In the genomic region with DNA sequence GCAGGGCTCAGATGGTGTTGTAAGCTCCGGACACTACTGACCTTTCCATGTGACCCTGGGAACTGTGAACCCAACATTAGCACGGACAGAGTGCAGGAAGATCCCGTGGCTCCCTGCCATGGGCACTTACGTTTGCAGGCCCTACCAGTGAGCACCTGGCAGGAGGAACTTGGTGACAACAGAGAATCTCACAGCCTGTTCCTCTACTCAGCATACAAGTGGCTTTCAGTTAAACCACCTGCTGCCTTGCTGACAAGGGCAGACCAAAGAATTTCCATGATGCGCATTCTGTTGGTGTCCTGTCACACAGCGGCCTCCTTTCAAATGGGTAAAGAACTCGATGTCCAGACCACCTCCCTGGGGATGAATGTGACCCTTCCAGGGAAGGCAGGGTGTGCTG, we compare ENCODE assay signal across 9 mouse cellular contexts. TPM values are rescaled to one million over a fixed set of nuclear protein-coding genes. Genes with fewer than 3 reads are reported as not detected.
DNase-seq lines count a peak whose midpoint lies in the region; ATAC-seq and TF ChIP-seq lines count a peak whose summit lies in the region.
"Had no signal": no experiment of that assay in that cellular context is flagged by ENCODE, and none has a peak within 500 bp of the region (broad histone marks: within the 10 kb centered on the region; RNA-seq: fewer than 3 reads in every experiment).

No protein-coding gene starts in this region.

- H3K36me3 ChIP-seq in lung, embryonic 16.5 days (ENCODE audit: control insufficient read depth, insufficient read depth, low read length), result no peaks in the 10 kb centered on the region
- H3K36me3 ChIP-seq in embryonic facial prominence, embryonic 15.5 days, result no peaks in the 10 kb centered on the region
- H3K36me3 ChIP-seq in heart, embryonic 10.5 days, result no peaks in the 10 kb centered on the region
- H3K36me3 ChIP-seq: intestine, embryonic 15.5 days had no signal

- WGBS in lung, embryonic 16.5 days, result 24% methylated on average over 7 of the region's 7 CpGs
- 29% methylated on average over 7 of the region's 7 CpGs for WGBS in lung, adult 2 months
- WGBS in embryonic facial prominence, embryonic 15.5 days, result 37% methylated on average over 7 of the region's 7 CpGs
- WGBS in heart, embryonic 10.5 days, result 15% methylated on average over 7 of the region's 7 CpGs

- peak; percentile 4; the same call in 1 of the 2 replicates for ATAC-seq in lung, embryonic 16.5 days (ENCODE audit: low read depth)
- ATAC-seq in embryonic facial prominence, embryonic 15.5 days (ENCODE audit: insufficient number of reproducible peaks, low FRiP score, low TSS enrichment, low read depth), result peak; percentile 43
- ATAC-seq in cerebellum, adult (ENCODE audit: insufficient number of reproducible peaks, low FRiP score, low TSS enrichment), result no peak
- ATAC-seq: intestine, embryonic 15.5 days had no signal

- H3K4me1 ChIP-seq in lung, embryonic 16.5 days (replicated peaks; ENCODE audit: control insufficient read depth, insufficient read depth, low read length), result no peaks in the 10 kb centered on the region
- no peaks in the 10 kb centered on the region for H3K4me1 ChIP-seq in lung, adult 2 months (ENCODE audit: control insufficient read depth, insufficient read depth, low read length)
- no peaks in the 10 kb centered on the region for H3K4me1 ChIP-seq in embryonic facial prominence, embryonic 15.5 days
- peaks cover 10% of the 10 kb centered on the region for H3K4me1 ChIP-seq in heart, embryonic 10.5 days
- H3K4me1 ChIP-seq: intestine, embryonic 15.5 days had no signal

- H3K4me2 ChIP-seq in lung, embryonic 16.5 days (ENCODE audit: low read depth, low read length), result no peak overlapping the region
- H3K4me2 ChIP-seq in embryonic facial prominence, embryonic 15.5 days (replicated peaks), result no peak overlapping the region
- H3K4me2 ChIP-seq: intestine, embryonic 15.5 days had no signal

- TF ChIP-seq POLR2A in lung, adult 2 months (IDR thresholded peaks at IDR 0.05; ENCODE audit: borderline replicate concordance, extremely low read depth, low read depth, low read length), result no peak

- H3K27me3 ChIP-seq in lung, embryonic 16.5 days (ENCODE audit: control insufficient read depth, insufficient read depth, low read depth, low read length), result no peaks in the 10 kb centered on the region
- no peaks in the 10 kb centered on the region for H3K27me3 ChIP-seq in embryonic facial prominence, embryonic 15.5 days
- H3K27me3 ChIP-seq in heart, embryonic 10.5 days (ENCODE audit: insufficient read depth, poor library complexity, severe bottlenecking), result no peaks in the 10 kb centered on the region
- H3K27me3 ChIP-seq: intestine, embryonic 15.5 days had no signal

- no peaks in the 10 kb centered on the region for H3K9me3 ChIP-seq in lung, embryonic 16.5 days (ENCODE audit: control insufficient read depth, low read length)
- H3K9me3 ChIP-seq in embryonic facial prominence, embryonic 15.5 days (replicated peaks), result no peaks in the 10 kb centered on the region
- no peaks in the 10 kb centered on the region for H3K9me3 ChIP-seq in heart, embryonic 10.5 days
- H3K9me3 ChIP-seq: intestine, embryonic 15.5 days had no signal

- no peak for TF ChIP-seq CTCF in lung, adult 2 months (IDR thresholded peaks at IDR 0.05; ENCODE audit: insufficient read depth, low read length)

- H3K27ac ChIP-seq in lung, embryonic 16.5 days (ENCODE audit: low read length), result no peak overlapping the region
- H3K27ac ChIP-seq in embryonic facial prominence, embryonic 15.5 days (replicated peaks), result no peak overlapping the region
- no peak overlapping the region for H3K27ac ChIP-seq in heart, embryonic 10.5 days
- H3K27ac ChIP-seq: intestine, embryonic 15.5 days had no signal

- DNase-seq in lung, adult 2 months, result no peak
- DNase-seq in heart, embryonic 10.5 days (ENCODE audit: low spot score), result peak; percentile 76
- peak; percentile 12 for DNase-seq in lung, postnatal 14 days
- no peak for DNase-seq in urinary bladder, postnatal 10 days (ENCODE audit: low spot score)
- DNase-seq in layer of hippocampus, adult 9-11 months, result no peak

- H3K4me3 ChIP-seq in lung, embryonic 16.5 days (ENCODE audit: low read length), result no peak overlapping the region
- H3K4me3 ChIP-seq in lung, adult 2 months (replicated peaks; ENCODE audit: extremely low read depth, low read depth, low read length), result no peak overlapping the region
- H3K4me3 ChIP-seq in embryonic facial prominence, embryonic 15.5 days (replicated peaks), result no peak overlapping the region
- no peak overlapping the region for H3K4me3 ChIP-seq in heart, embryonic 10.5 days
- H3K4me3 ChIP-seq: intestine, embryonic 15.5 days had no signal

- H3K9ac ChIP-seq in lung, embryonic 16.5 days (ENCODE audit: low read length), result no peak overlapping the region
- H3K9ac ChIP-seq in embryonic facial prominence, embryonic 15.5 days, result no peak overlapping the region
- H3K9ac ChIP-seq: intestine, embryonic 15.5 days had no signal

RNA-seq across cellular contexts. Expression of a gene that starts 19.3 kb away (rescaled TPM):
- polyA plus RNA-seq in lung, embryonic 16.5 days (2015; fragmentation: Nextera tagmentation; extraction: Ambion mirVana), result 0.26 and 0.89 TPM in 2 replicates
- polyA plus RNA-seq in lung, adult 2 months (2012; rRNA removed), result 0.77 and 4.1 TPM in 2 replicates
- 7.6 and 10.9 TPM in 2 replicates for polyA plus RNA-seq in embryonic facial prominence, embryonic 15.5 days (2015; fragmentation: Nextera tagmentation; extraction: Ambion mirVana)
- 0.07 TPM in 1 of 2 replicates, not detected in the other for polyA plus RNA-seq in heart, embryonic 10.5 days (2016; fragmentation: Nextera tagmentation; extraction: Ambion mirVana)

RNA-seq across cellular contexts. Expression of a gene that starts 37.4 kb away (rescaled TPM):
- polyA plus RNA-seq in lung, embryonic 16.5 days (2015; fragmentation: Nextera tagmentation; extraction: Ambion mirVana), result 17.0 and 18.3 TPM in 2 replicates
- polyA plus RNA-seq in lung, adult 2 months (2012; rRNA removed), result 29.0 and 36.0 TPM in 2 replicates
- 31.6 and 39.4 TPM in 2 replicates for polyA plus RNA-seq in embryonic facial prominence, embryonic 15.5 days (2015; fragmentation: Nextera tagmentation; extraction: Ambion mirVana)
- 20.6 and 30.0 TPM in 2 replicates for polyA plus RNA-seq in heart, embryonic 10.5 days (2016; fragmentation: Nextera tagmentation; extraction: Ambion mirVana)

RNA-seq across cellular contexts. Expression of a gene that starts 38.2 kb away (rescaled TPM):
- not detected in 2 replicates for polyA plus RNA-seq in lung, embryonic 16.5 days (2015; fragmentation: Nextera tagmentation; extraction: Ambion mirVana)
- not detected in 2 replicates for polyA plus RNA-seq in lung, adult 2 months (2012; rRNA removed)
- not detected in 2 replicates for polyA plus RNA-seq in embryonic facial prominence, embryonic 15.5 days (2015; fragmentation: Nextera tagmentation; extraction: Ambion mirVana)
- polyA plus RNA-seq in heart, embryonic 10.5 days (2016; fragmentation: Nextera tagmentation; extraction: Ambion mirVana), result not detected in 2 replicates
- polyA plus RNA-seq: intestine, embryonic 15.5 days had no signal

Comparison
In these comparisons a context has a peak if more than half of its experiments do, and no peak if none do; other contexts are left out.
1. DNase-seq: peak in heart, embryonic 10.5 days (single experiment) and lung, postnatal 14 days (single experiment); none in lung, adult 2 months (single experiment), urinary bladder, postnatal 10 days (single experiment) and layer of hippocampus, adult 9-11 months (single experiment).